Mouse (Mus musculus) ES-E14 (cell line): ENCODE measurements around the gene Rab19. TPM values are rescaled to one million over a fixed set of nuclear protein-coding genes. Genes with fewer than 3 reads are reported as not detected.
A peak's percentile ranks its signal among the peaks of the same experiment; 100 is the strongest.

Experiments used
- DNase-seq: peaks from one replicate; pipeline ENCODE4 v3.0.0-alpha.2; 2013; ENCODE audit warnings: low read depth, low spot score
- H3K27ac ChIP-seq: 2 replicates; pipeline ENCODE4 v1.5.1; 2012; ENCODE audit warnings: low read depth, mild to moderate bottlenecking, low read length, moderate library complexity, mixed read lengths; ENCODE audit not compliant: poor library complexity, insufficient read depth, severe bottlenecking
- H3K36me3 ChIP-seq: 2 replicates; pipeline ENCODE4 v1.6.1; 2012; ENCODE audit warnings: mild to moderate bottlenecking, low read length, moderate library complexity, mixed read lengths; ENCODE audit not compliant: control insufficient read depth, poor library complexity, insufficient read depth, severe bottlenecking
- H3K4me1 ChIP-seq, 2 experiments: fragments of 150-350 bp in 1 of 2; sonication (generic) in 1 of 2; 2 replicates each; pipeline ENCODE4 v1.6.1; 2012; ENCODE audit warnings: low read length in 2 of 2, mild to moderate bottlenecking in 1 of 2, mixed read lengths in 1 of 2; ENCODE audit not compliant: control insufficient read depth in 2 of 2, insufficient read depth in 2 of 2, poor library complexity in 1 of 2
- H3K4me3 ChIP-seq, 2 experiments: fragments of 150-350 bp in 1 of 2; sonication (generic) in 1 of 2; 2 replicates each; pipeline ENCODE4 v1.5.1; 2012; ENCODE audit warnings: low read length in 2 of 2, low read depth in 1 of 2, mild to moderate bottlenecking in 1 of 2, mixed read lengths in 1 of 2; ENCODE audit not compliant: insufficient read depth in 1 of 2, poor library complexity in 1 of 2, severe bottlenecking in 1 of 2
- H3K9ac ChIP-seq: 2 replicates; pipeline ENCODE4 v1.6.1; 2012; ENCODE audit warnings: low read depth, mild to moderate bottlenecking, low read length, mixed read lengths; ENCODE audit not compliant: poor library complexity, insufficient read depth, severe bottlenecking
- H3K9me3 ChIP-seq: fragments of 150-350 bp; sonication (generic); 2 replicates; pipeline ENCODE4 v1.6.1; 2012; ENCODE audit warnings: low read depth, mild to moderate bottlenecking, low read length; ENCODE audit not compliant: control insufficient read depth, insufficient read depth
- CHD2 ChIP-seq: IDR thresholded peaks from 2 replicates; pipeline ENCODE4 v1.6.1; 2014; ENCODE audit warnings: mild to moderate bottlenecking, low read depth, low read length, inconsistent platforms
- HCFC1 ChIP-seq: IDR thresholded peaks from 2 replicates; pipeline ENCODE4 v1.6.1; 2012; ENCODE audit warnings: low read length, inconsistent platforms, borderline replicate concordance; ENCODE audit not compliant: insufficient read depth
- MAFK ChIP-seq: IDR thresholded peaks from 2 replicates; pipeline ENCODE4 v1.6.1; 2014; ENCODE audit warnings: mild to moderate bottlenecking, low read depth, low read length, inconsistent platforms; ENCODE audit not compliant: insufficient read depth
- ZC3H11A ChIP-seq: IDR thresholded peaks from 2 replicates; pipeline ENCODE4 v1.6.1; 2012; ENCODE audit warnings: low read depth, mild to moderate bottlenecking, inconsistent platforms, low read length, borderline replicate concordance
- ZNF384 ChIP-seq: IDR thresholded peaks from 2 replicates; pipeline ENCODE4 v1.6.1; 2012; ENCODE audit warnings: low read depth, low read length, inconsistent platforms
- in situ Hi-C, 2 experiments: fragments of 600-800 bp; cut with MboI; formaldehyde crosslinking; loops; one replicate each; pipeline ENCODE4 v1.15.1; 2025; ENCODE audit warnings: low sequenced_read_pairs in 2 of 2, inconsistent platforms in 1 of 2; ENCODE audit not compliant: unreplicated experiment in 2 of 2
- total RNA-seq: library from RNA; depleted of rRNA; stranded (reverse); fragments of 300-350 nt; gene quantifications from 2 replicates; pipeline ENCODE4 v1.2.3, GENCODE M21; 2012

Rab19 gene
- total RNA-seq, 1 experiment: 0.62 TPM

DNA sequence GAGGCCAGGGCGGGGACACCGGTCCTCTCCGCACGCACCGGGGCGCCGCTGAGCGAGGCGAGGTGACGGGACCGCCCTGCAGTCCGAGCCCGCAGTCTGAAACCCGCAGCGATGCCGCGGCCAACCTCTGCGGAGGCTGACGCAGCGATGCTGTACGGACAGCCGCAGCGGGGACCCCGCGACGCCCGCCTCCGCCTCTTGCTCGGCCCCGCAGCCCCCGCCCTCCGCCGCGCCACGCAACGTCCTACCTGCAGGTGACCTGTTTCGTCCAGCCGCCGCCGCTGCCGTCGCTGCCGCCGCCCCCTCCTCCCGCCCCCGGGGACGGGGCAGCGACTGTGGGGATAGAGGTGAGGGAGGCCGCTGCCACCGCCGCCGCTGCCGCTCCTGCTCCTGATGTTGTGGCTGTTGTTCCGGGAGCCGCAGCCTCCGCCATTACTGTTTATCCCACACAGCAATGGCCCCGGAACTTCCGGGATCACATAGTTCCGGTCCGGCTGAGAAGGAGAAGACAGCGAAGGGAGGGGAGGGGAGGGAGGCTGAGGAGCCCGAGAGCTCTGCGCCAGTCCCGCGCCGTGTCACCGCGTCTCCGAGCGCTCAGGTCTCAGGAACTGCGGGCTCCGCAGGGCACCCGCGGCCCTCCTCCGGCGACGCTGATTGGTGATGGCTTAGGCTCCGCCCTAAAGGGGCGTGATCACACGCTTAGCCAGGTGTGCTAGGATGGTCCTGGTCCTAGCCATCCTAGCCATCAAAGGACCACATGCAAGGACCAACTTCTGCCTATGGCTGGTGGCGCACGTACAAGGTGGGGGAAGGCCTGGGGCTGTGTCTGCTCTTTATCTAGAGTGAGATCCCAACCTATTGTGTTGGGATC is 39.1 kb downstream of the Rab19 start, which contains the start of gene Mkrn1:
Gene Mkrn1, minus strand, starts transcription at position 612 of the 871 bp plus-strand sequence.
- Histone ChIP-seq H3K9ac (peak within 1 kb of the TSS; percentile 96), H3K27ac (peak within 1 kb of the TSS; percentile 99), H3K4me3 (peak within 1 kb of the TSS; percentile 95), H3K9me3 (no peaks in the 10 kb centered on the region), H3K36me3 (peaks cover 5% of the 10 kb centered on the region; the same call in 1 of the 2 replicates), H3K4me1 (peaks cover 3 to 7% of the 10 kb centered on the region in 2 experiments; a peak in 3 of 4 replicates)
- in situ Hi-C loops: no loop called here
- TF ChIP-seq CHD2 (0 out of 2 replicates have a peak, but pooled peaks have one; percentile 3), HCFC1 (0 out of 2 replicates have a peak, but pooled peaks have one; percentile 3), MAFK (no peak)
- DNase-seq: peak; percentile 97

DNA sequence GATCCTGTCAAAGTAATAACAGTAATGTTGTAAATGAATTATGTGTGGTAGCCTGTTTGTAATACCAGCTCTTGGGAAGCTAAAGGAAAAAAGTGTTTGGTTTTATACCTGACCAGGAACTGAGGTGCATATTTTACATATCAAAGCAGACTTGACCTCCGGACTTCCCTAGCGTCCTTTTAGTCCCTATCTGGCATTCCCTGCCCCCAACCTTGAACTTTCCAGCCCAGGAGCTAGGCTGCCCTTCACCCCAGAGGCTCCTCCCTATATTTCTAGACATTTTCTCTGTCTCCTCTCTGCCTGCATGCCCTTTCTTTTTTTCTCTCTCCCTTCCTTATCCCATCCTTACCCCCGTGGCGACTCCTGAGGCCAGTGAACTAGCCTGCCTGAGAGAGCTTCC is 39.9 kb downstream of the Rab19 start:
- Histone ChIP-seq H3K9ac (peak overlapping the region; percentile 49), H3K9me3 (no peaks in the 10 kb centered on the region), H3K4me1 (peaks cover 3 to 7% of the 10 kb centered on the region in 2 experiments; a peak in 3 of 4 replicates), H3K4me3 (peak overlapping the region; percentile 95), H3K27ac (peak overlapping the region; percentile 99), H3K36me3 (peaks cover 3% of the 10 kb centered on the region; the same call in 1 of the 2 replicates)
- TF ChIP-seq ZNF384 (no peak), CHD2 (no peak), HCFC1 (no peak), MAFK (no peak), ZC3H11A (no peak)
- in situ Hi-C loops: no loop called here
- no peak for DNase-seq

- Histone ChIP-seq H3K4me1 (peaks cover 3 to 12% of the 10 kb centered on the region in 2 experiments; a peak in 3 of 4 replicates), H3K36me3 (no peaks in the 10 kb centered on the region; the same call in 1 of the 2 replicates), H3K27ac (peak overlapping the region; percentile 61), H3K4me3 (peak overlapping the region in 1 of 2 experiments; percentile 9; a peak in 1 of 4 replicates), H3K9ac (no peak overlapping the region; the same call in 1 of the 2 replicates), H3K9me3 (no peaks in the 10 kb centered on the region)
- no peak for DNase-seq
- TF ChIP-seq ZNF384 (no peak), ZC3H11A (no peak), HCFC1 (no peak), CHD2 (no peak), MAFK (no peak)
- in situ Hi-C loops: no loop called here
Measured at GRCm38 (mm10) chr6:39423130-39423551, 42.2 kb downstream of the Rab19 start.

DNA sequence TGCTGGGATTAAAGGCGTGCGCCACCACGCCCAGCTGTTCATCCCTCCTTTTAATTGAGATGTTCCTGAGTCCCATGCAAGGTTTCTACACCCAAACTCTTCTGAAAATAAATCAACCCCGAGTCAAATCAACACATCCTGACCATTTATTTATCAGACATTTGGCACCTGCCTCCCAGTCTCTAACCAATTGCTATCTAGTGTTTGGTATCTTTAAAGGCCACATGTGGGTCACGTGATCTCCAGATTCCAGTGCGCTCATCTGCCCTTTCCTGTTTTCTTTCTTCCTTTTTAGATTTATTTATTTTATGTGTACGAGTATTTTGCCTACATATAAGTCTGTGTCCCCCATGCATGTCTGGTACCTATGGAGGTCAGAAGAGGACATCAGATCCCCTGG is 42.7 kb downstream of the Rab19 start:
- in situ Hi-C loops: no loop called here
- no peak overlapping the region; the same call in 1 of the 2 replicates for H3K9ac ChIP-seq
- peak overlapping the region; percentile 61; the same call in 1 of the 2 replicates for H3K27ac ChIP-seq
- TF ChIP-seq CHD2 (no peak), MAFK (no peak), ZC3H11A (no peak), HCFC1 (no peak), ZNF384 (no peak)
- H3K4me1 ChIP-seq: peaks cover 3 to 14% of the 10 kb centered on the region in 2 experiments; a peak in 3 of 4 replicates
- DNase-seq: no peak
- H3K9me3 ChIP-seq: no peaks in the 10 kb centered on the region
- H3K4me3 ChIP-seq: no peak overlapping the region
- H3K36me3 ChIP-seq: no peaks in the 10 kb centered on the region
